Mouse (Mus musculus) erythroid progenitor cell, adult 5-6 weeks (primary cell): ENCODE measurements around the gene Fez1. TPM values are rescaled to one million over a fixed set of nuclear protein-coding genes. Genes with fewer than 3 reads are reported as not detected.

ENCODE experiments used
- ATAC-seq: replicated peaks from 2 replicates; pipeline ENCODE4 v1.8.0; 2016; ENCODE audit warnings: moderate number of reproducible peaks, mild to moderate bottlenecking, moderate TSS enrichment, inconsistent platforms; ENCODE audit not compliant: poor library complexity, low FRiP score, severe bottlenecking
- total RNA-seq, 2 experiments: library from RNA; stranded (forward) in 1 of 2; stranded (reverse) in 1 of 2; fragments of 150-400 nt in 1 of 2; fragments of 186-747, 209-891 nt in 1 of 2; gene quantifications; 2 replicates each; pipeline versions ENCODE4 v1.2.3 to v1.2.4; 2015 to 2017; ENCODE audit warnings: low replicate concordance in 2 of 2

The Fez1 gene
- total RNA-seq, 2 experiments from 2014 or later: not detected

GRCm38 (mm10) chr9:36833043-36833881 is 11.6 kb downstream of the Fez1 start:
- ATAC-seq: no peak

DNA sequence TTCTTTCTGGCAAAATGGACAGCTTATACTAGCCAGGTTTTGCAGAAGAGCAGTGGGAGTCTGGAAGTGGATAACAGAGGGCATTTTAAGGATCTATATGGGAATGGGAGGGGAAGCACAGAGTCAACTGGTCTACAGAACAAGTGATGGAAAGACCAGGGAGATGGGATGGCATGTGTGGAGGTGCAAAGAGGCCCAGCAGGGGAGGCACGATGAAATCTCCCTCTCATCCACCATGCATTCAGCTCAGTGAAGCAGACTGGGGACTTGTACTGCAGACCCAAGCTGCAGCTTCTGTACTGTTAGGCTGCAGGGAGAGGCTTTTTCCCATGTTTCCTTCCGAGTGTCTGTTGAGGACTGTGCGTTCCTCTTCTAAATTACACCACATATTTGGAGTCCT is 12.2 kb downstream of the Fez1 start:
- ATAC-seq: no peak

DNA sequence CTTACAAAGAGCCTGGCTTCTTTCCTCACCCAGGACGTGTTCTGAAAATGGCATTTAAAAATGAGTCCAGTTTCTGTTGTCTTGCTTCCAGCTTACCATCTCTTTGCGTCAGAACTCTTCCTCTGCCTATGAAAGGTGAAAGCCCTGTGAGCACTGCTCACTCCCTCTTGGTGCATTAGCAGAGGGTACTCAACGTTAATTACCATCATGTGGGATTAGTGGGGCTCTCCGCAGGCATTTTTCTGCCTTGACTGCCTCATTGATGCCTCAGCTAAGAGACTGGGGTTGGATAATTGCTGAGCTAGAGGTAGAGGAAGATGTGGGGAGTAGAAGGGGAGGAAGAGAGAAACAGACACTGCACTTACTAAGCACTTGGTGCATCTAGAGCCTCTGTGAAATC is 24.7 kb downstream of the Fez1 start:
- ATAC-seq: no peak

GRCm38 (mm10) chr9:36848661-36849060 is 27.0 kb downstream of the Fez1 start:
- no peak for ATAC-seq

DNA sequence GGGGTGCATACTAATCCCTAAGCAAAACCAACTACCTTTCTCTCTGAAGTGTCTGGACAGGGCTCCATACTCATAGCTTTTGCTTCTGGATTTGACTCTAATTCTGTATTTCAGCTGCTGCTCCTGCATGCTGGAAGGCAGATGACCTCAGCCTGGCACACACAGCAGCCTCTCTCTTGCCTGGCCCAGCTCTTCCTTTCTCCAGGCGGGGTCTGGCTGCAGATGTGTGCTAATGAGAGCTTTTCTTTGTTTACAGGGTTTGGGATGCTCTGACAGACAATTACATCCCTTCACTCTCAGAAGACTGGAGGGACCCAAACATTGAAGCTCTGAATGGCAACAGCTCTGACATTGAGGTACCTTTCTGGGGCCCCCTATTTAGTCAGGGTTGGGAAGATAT is 28.4 kb downstream of the Fez1 start:
- no peak for ATAC-seq

DNA sequence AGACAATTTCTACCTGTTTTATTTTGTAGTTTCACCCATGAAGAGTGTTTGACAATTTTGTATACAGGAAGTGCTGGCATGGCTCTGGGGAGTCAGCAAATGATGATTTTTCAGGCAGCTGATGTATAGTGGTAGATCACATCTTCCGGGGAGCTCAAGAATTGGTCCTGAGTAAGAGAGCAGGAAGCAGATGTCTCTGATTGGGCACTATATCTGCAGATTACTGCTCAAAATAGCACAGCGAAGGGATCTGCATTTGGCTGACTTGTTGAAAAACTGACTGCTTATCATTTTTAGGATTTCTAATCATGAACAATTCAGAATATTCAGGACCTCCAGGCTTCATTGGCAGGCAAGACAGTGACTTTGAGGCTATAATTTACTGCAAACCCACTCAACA is 30.5 kb downstream of the Fez1 start:
- no peak for ATAC-seq

DNA sequence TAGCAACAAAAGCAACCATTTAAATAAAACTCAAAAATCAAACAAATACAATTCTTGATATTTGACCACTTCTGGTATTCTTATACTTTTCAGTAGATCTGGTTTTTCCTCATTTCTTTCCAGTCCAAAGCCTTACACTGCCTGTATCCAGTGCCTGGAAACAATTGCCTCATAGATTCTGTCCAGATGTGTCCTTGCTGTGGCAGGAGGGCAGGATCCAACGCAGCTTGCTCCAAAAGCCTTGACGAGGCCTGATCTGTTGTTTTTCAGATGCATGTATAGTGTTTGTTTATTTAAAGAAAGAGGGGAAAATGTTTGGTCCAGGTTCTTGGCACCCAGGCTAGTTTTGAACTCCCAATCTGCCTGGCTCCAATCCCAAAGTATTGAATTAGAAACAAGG is 34.7 kb downstream of the Fez1 start:
- no peak for ATAC-seq

DNA sequence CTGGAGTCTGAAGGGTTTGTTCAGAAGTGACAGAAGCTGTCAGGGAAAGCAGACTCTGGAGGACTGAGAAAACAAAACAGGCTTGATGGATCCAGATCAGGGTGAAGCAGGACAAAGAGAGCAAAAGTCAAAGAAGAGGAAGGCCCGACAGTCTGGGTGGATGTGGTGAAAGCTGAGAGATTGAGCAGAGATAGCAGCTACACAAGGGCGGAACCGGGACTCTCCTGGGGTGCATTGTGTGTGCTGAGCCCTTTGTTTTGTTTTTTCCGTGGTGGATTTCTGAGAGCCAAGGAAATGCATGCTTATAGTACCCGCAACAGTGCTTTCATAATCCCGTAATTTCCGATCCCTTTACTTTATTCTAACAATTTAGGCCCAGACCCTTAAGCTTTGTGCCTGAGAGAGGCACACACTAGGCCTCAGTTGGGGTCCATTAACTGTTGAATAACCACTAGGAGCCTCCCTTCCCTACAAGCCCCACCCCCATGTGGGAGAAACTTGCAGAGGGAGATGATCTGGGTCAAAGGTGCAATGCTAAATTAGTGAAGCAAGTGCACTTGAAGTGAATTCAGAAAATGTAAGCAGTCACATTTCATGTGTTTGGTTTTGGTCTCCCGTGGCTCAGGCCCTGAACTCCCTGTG is 35.9 kb downstream of the Fez1 start:
- no peak for ATAC-seq

GRCm38 (mm10) chr9:36858677-36859076 is 37.0 kb downstream of the Fez1 start:
- no peak for ATAC-seq

DNA sequence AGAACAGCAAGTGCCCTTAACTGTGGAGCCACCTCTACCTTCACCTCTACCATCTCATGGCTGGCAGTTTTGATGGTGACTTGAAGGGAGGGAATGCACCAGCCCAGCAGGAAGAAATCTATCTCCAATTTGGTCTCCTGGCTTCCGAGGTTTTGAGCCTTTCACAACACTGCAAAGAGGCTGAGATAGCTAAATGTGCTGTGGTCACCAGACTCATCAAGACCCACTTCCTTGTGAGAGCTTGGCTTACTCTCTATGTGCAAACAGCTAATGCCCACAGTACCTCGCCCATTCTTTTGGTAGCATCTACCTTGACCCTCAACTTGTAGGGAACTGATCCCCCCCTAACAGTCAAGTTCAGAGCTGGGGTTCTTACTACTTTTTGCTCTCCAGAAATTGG is 40.9 kb downstream of the Fez1 start:
- ATAC-seq: no peak

DNA sequence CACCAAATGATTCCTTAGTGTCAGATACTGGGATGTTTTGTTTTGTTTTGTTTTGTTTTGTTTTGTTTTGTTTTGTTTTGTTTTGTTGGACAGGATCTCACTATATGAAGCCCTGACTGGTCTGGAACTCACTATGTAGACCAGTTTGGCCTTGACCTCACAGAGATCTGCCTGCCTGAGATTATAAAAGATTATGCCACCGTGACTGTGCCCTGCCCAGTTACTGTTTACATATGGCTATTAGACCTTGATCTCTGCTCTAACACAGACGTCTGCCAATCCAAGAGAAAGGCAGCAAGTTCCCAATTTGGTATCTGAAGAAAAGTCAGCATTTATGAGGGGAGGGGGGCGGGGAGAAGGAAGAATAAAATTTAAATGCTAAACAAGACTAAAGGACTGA is 42.0 kb downstream of the Fez1 start:
- no peak for ATAC-seq

- ATAC-seq: no peak
These were observed 43.5 kb downstream of the Fez1 start for GRCm38 (mm10) chr9:36864862-36865813.

DNA sequence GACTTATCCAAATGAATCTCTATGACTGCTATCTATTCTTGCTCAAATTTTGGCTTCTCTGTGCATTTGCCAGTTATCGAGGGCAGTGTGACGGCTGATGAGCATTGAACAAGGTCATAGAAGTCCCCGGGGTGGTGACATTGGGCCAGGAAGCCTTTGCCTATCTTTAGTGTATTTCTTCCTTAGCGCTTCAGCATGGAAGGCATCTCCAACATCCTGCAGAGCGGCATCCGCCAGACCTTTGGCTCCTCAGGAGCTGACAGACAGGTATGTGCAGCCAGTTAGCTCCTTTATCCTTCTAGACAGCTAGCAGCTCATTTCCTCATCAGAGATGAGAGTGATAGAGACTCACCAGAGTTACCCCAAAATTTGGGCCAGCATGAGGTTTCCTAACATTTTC is 47.0 kb downstream of the Fez1 start:
- ATAC-seq: no peak

- ATAC-seq: no peak
These were observed 48.6 kb downstream of the Fez1 start for GRCm38 (mm10) chr9:36870263-36870662.

DNA sequence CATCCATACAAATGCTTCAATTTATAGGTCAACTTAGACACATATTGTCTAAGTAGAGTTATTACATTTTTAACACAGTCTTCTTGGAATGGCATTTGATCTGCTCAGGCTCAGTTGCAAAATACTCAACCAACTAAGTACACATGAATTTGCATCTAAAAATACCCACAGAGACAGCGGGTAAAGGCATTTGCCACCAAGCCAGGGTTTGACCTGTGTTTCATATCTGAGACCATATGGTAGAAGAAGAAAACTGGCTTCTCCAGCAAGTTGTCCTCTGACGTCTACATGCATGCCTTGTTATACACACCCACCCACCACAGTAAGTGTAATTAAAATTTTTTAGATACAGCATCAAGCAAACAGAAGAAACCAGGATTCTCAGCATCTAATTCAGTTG is 52.1 kb downstream of the Fez1 start:
- ATAC-seq: no peak

- ATAC-seq: no peak
These were observed 54.6 kb downstream of the Fez1 start for GRCm38 (mm10) chr9:36876313-36876712.

DNA sequence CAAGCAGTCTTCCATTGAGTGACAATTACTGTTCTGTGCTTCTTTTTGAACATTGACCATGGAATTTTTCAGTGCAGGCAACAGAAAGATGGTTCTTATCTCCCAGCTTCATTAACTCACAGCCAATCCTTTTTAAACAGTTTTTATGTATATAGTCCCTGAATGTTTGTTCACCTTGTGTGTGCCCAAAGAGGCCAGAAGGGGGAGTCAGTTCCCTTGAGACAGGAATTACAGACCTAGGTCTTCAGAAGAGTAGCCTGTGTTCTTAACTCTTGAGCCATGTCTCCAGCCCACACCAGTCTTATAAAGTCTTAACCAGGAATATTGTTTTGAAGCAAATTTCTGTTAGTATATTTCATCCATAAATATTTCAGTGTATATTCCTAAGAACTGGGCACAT is 55.1 kb downstream of the Fez1 start:
- ATAC-seq: no peak

DNA sequence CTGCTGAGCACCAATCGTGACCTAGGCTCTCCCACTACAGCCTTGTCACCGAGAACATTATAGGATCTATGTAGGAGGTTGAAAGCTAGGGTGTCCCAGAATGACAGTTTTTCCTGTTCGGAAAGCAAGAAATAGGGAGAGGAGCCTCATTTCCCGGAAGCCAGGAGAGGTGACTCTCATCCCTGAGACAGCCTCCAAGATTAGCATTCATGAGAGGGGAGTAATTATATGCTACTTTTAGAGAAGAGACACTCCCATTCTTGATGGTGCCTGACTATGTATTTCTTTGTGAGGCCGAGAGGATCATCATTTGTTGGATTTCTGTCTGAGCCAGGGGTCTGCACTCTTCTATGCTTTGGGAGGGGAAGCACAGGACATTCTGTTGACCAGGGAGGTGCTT is 60.0 kb downstream of the Fez1 start:
- no peak for ATAC-seq

DNA sequence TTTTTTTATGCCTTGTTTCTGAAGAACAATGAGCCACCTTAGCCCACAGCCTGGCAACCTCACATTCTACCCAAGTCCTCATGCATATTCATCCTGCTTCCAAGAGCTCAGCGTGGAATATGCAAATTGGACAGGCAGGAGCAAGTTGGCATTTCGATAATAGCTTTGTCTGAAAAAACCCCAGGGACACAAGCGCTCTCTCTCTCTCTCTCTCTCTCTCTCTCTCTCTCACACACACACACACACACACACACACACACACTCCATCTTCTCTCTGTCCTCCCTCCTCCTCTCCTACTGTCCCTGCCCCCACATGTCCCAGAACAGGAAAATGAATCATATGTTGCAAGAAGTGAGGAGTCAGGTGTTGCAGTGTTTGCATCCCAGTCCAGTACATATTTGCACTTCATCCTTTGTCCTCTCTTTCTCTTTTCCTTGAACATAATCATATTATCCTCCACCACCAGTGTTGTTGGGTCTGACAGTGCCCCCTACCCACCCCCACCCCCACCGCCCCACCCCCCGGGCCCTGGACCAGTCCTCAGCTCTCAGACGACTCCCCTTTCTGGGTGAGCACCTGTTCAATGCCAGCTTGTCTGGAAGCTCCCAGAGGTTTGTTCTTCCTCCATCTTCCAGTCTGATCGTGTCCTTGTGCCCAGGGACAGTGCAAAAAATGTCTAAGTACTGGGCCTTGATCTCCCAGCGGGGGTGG is 60.5 kb downstream of the Fez1 start:
- no peak for ATAC-seq

DNA sequence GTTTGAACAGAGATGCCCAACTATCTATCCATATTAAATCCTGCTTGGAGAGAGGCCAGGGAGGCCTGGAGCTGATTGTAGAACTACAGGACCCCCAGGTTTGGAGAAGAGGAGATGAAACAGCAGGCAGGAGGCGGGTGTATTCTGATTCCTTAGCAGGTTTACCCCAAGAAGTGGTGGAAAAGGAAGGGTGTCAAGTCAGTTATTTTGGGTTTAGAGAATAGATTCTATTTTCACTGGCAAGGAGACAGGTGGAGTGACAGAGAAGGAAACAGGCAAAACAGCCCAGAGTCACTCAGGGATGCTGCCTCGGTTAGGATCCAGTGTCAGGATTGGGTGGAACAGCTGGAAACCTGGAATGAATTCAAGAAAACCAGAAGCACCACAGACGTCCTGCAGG is 61.9 kb downstream of the Fez1 start:
- ATAC-seq: no peak
